Mouse (Mus musculus) adrenal gland, postnatal 25 days (tissue): ENCODE data around the gene Mnat1. TPM values are rescaled to one million over a fixed set of nuclear protein-coding genes. Genes with fewer than 3 reads are reported as not detected.

ENCODE experiments used
- DNase-seq: peaks from one replicate; pipeline ENCODE4 v3.0.0; 2021; ENCODE audit warnings: mixed read lengths
- total RNA-seq: library from RNA; stranded (reverse); gene quantifications from 2 replicates; pipeline ENCODE4 v1.2.3, GENCODE M21; 2021

Gene Mnat1
- total RNA-seq, 1 experiment from 2014 or later = 28.4 TPM

DNA sequence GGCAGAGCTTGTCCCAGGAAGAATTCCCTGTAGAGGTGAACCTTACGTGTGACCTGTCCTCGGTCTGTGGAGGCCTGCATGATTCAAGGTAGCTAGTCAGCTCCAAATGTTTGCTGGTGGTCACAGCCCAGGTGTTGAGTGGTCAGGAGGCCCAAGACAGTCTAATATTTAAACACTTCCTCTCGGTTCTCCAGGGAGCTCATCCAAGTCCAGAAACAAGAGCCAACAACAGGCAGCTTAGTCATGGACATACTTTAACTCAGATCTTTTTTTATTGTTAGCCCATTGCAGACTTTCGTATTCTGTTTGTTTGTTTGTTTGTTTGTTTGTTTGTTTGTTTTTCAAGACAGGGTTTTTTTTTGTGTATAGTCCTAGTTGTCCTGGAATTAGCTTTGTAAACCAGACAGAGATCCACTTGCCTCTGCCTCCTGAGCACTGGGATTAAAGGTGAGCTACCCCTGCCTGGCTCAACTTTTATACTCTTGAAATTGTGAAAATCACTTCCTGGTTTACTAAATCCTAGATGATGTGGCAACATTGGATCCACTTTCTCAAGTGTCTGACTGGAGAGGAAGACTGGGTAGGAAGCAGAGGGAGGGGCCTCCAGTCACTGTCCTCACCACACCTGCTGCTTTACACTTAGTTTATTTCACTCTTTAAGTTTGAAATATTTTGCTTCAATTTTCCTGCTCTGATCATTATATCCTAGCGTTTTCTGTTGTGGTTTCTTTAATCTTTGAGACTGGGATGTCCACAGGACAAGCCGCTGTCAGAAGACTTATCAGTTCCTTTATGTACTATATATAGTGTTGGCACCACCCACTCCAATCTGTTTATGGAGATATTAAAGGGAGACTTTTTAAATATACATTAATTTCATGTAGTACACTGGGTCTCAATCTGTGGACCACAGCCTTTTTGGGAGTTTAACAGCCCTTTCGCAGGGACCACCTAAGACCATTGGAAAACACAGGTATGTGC, 194.5 kb downstream of the Mnat1 start:
- DNase-seq = no peak

Other genes starting within 250 kb of the Mnat1 start
- not detected in 2 replicates for gene Six6, start 183.8 kb upstream of the Mnat1 start, total RNA-seq
- gene 4930447C04Rik, start 182.9 kb upstream of the Mnat1 start, total RNA-seq = 0.61 TPM in 1 of 2 replicates, not detected in the other
- 1.6 and 4.2 TPM in 2 replicates for gene Six1, start 69.8 kb upstream of the Mnat1 start, total RNA-seq
- 1.2 and 1.3 TPM in 2 replicates for gene Six4, start 10.3 kb upstream of the Mnat1 start, total RNA-seq
- 13.8 and 14.5 TPM in 2 replicates for gene Trmt5, start 163.0 kb downstream of the Mnat1 start, total RNA-seq
- 8.9 and 12.9 TPM in 2 replicates for gene Slc38a6, start 163.1 kb downstream of the Mnat1 start, total RNA-seq